Mouse (Mus musculus): ENCODE measurements around the gene Wfdc3. TPM values are rescaled to one million over a fixed set of nuclear protein-coding genes. Genes with fewer than 3 reads are reported as not detected.
"Not testable (repeated sequence)": the region's sequence is repeated elsewhere in the genome, so short reads cannot be mapped to it uniquely, and the experiment has no call there.

The Wfdc3 gene
- polyA plus RNA-seq, 1 experiment from 2014 or later = 0.91 TPM

GRCm38 (mm10) chr2:164716194-164716786 is 29.4 kb downstream of the Wfdc3 start:
- not testable (repeated sequence) for H3K9ac ChIP-seq (ENCODE audit: low read length); H3K9me3 ChIP-seq (ENCODE audit: control insufficient read depth, low read length); H3K36me3 ChIP-seq (ENCODE audit: control insufficient read depth, insufficient read depth, low read length); ATAC-seq (replicated peaks; ENCODE audit: low FRiP score); H3K4me3 ChIP-seq (ENCODE audit: low read depth, low read length); H3K4me1 ChIP-seq (replicated peaks; ENCODE audit: control insufficient read depth, insufficient read depth, low read length); H3K27ac ChIP-seq (ENCODE audit: low read depth, low read length); DNase-seq (ENCODE audit: low spot score); H3K4me2 ChIP-seq (ENCODE audit: low read depth, low read length, severe bottlenecking); H3K27me3 ChIP-seq (ENCODE audit: control insufficient read depth, insufficient read depth, low read length)
- 88% methylated on average over 20 of the region's 23 CpGs for WGBS

GRCm38 (mm10) chr2:164715005-164715404 is 30.7 kb downstream of the Wfdc3 start, which contains the start of gene Spint5:
Gene Spint5 (plus strand): TSS chr2:164715305.
- no peak within 1 kb of the TSS for H3K4me2 ChIP-seq (ENCODE audit: low read depth, low read length, severe bottlenecking)
- WGBS = 78% methylated on average over 6 of the region's 6 CpGs
- H3K4me1 ChIP-seq (replicated peaks; ENCODE audit: control insufficient read depth, insufficient read depth, low read length) = no peaks in the 10 kb centered on the region
- H3K9ac ChIP-seq (ENCODE audit: low read length) = no peak within 1 kb of the TSS
- H3K4me3 ChIP-seq (ENCODE audit: low read depth, low read length) = no peak within 1 kb of the TSS
- DNase-seq (ENCODE audit: low spot score) (no peak), ATAC-seq (replicated peaks; ENCODE audit: low FRiP score) (no peak)
- no peaks in the 10 kb centered on the region for H3K9me3 ChIP-seq (ENCODE audit: control insufficient read depth, low read length)
- no peaks in the 10 kb centered on the region for H3K27me3 ChIP-seq (ENCODE audit: control insufficient read depth, insufficient read depth, low read length)
- no peaks in the 10 kb centered on the region for H3K36me3 ChIP-seq (ENCODE audit: control insufficient read depth, insufficient read depth, low read length)
- H3K27ac ChIP-seq (ENCODE audit: low read depth, low read length) = no peak within 1 kb of the TSS

GRCm38 (mm10) chr2:164705991-164706390 is 39.7 kb downstream of the Wfdc3 start:
- WGBS = 90% methylated on average over 14 of the region's 14 CpGs

GRCm38 (mm10) chr2:164705328-164705727 is 40.4 kb downstream of the Wfdc3 start:
- no peak overlapping the region for H3K27ac ChIP-seq (ENCODE audit: low read depth, low read length)
- no peaks in the 10 kb centered on the region for H3K9me3 ChIP-seq (ENCODE audit: control insufficient read depth, low read length)
- no peaks in the 10 kb centered on the region for H3K4me1 ChIP-seq (replicated peaks; ENCODE audit: control insufficient read depth, insufficient read depth, low read length)
- H3K4me3 ChIP-seq (ENCODE audit: low read depth, low read length) = no peak overlapping the region
- 97% methylated on average over 6 of the region's 6 CpGs for WGBS
- no peaks in the 10 kb centered on the region for H3K27me3 ChIP-seq (ENCODE audit: control insufficient read depth, insufficient read depth, low read length)
- no peak overlapping the region for H3K4me2 ChIP-seq (ENCODE audit: low read depth, low read length, severe bottlenecking)
- DNase-seq (ENCODE audit: low spot score) = no peak
- no peak for ATAC-seq (replicated peaks; ENCODE audit: low FRiP score)
- no peaks in the 10 kb centered on the region for H3K36me3 ChIP-seq (ENCODE audit: control insufficient read depth, insufficient read depth, low read length)
- H3K9ac ChIP-seq (ENCODE audit: low read length) = no peak overlapping the region

More at GRCm38 (mm10) chr2:164705991-164706390, 39.7 kb downstream of the Wfdc3 start:
- H3K9ac ChIP-seq (ENCODE audit: low read length) = no peak overlapping the region
- ATAC-seq (replicated peaks; ENCODE audit: low FRiP score) (no peak), DNase-seq (ENCODE audit: low spot score) (no peak)
- no peaks in the 10 kb centered on the region for H3K27me3 ChIP-seq (ENCODE audit: control insufficient read depth, insufficient read depth, low read length)
- no peak overlapping the region for H3K27ac ChIP-seq (ENCODE audit: low read depth, low read length)
- H3K36me3 ChIP-seq (ENCODE audit: control insufficient read depth, insufficient read depth, low read length) = no peaks in the 10 kb centered on the region
- H3K4me1 ChIP-seq (replicated peaks; ENCODE audit: control insufficient read depth, insufficient read depth, low read length) = no peaks in the 10 kb centered on the region
- no peaks in the 10 kb centered on the region for H3K9me3 ChIP-seq (ENCODE audit: control insufficient read depth, low read length)
- no peak overlapping the region for H3K4me2 ChIP-seq (ENCODE audit: low read depth, low read length, severe bottlenecking)
- H3K4me3 ChIP-seq (ENCODE audit: low read depth, low read length) = no peak overlapping the region

GRCm38 (mm10) chr2:164704235-164704634 is 41.5 kb downstream of the Wfdc3 start:
- Histone ChIP-seq H3K4me1 (replicated peaks; ENCODE audit: control insufficient read depth, insufficient read depth, low read length) (no peaks in the 10 kb centered on the region), H3K27ac (ENCODE audit: low read depth, low read length) (no peak overlapping the region), H3K9me3 (ENCODE audit: control insufficient read depth, low read length) (no peaks in the 10 kb centered on the region), H3K27me3 (ENCODE audit: control insufficient read depth, insufficient read depth, low read length) (no peaks in the 10 kb centered on the region), H3K9ac (ENCODE audit: low read length) (no peak overlapping the region), H3K36me3 (ENCODE audit: control insufficient read depth, insufficient read depth, low read length) (no peaks in the 10 kb centered on the region), H3K4me3 (ENCODE audit: low read depth, low read length) (no peak overlapping the region), H3K4me2 (ENCODE audit: low read depth, low read length, severe bottlenecking) (no peak overlapping the region)
- WGBS = 79% methylated on average over 5 of the region's 5 CpGs
- DNase-seq (ENCODE audit: low spot score) (no peak), ATAC-seq (replicated peaks; ENCODE audit: low FRiP score) (no peak)

- no peak for DNase-seq (ENCODE audit: low spot score)
- ATAC-seq (replicated peaks; ENCODE audit: low FRiP score) = no peak
- Histone ChIP-seq H3K36me3 (ENCODE audit: control insufficient read depth, insufficient read depth, low read length) (no peaks in the 10 kb centered on the region), H3K9ac (ENCODE audit: low read length) (no peak overlapping the region), H3K4me2 (ENCODE audit: low read depth, low read length, severe bottlenecking) (no peak overlapping the region), H3K9me3 (ENCODE audit: control insufficient read depth, low read length) (no peaks in the 10 kb centered on the region), H3K4me1 (replicated peaks; ENCODE audit: control insufficient read depth, insufficient read depth, low read length) (no peaks in the 10 kb centered on the region), H3K4me3 (ENCODE audit: low read depth, low read length) (no peak overlapping the region), H3K27me3 (ENCODE audit: control insufficient read depth, insufficient read depth, low read length) (no peaks in the 10 kb centered on the region), H3K27ac (ENCODE audit: low read depth, low read length) (no peak overlapping the region)
- 90% methylated on average over 5 of the region's 5 CpGs for WGBS
Observed at GRCm38 (mm10) chr2:164701761-164702160, 44.0 kb downstream of the Wfdc3 start.

GRCm38 (mm10) chr2:164700959-164701358 is 44.8 kb downstream of the Wfdc3 start:
- Histone ChIP-seq H3K4me1 (replicated peaks; ENCODE audit: control insufficient read depth, insufficient read depth, low read length) (no peaks in the 10 kb centered on the region), H3K4me3 (ENCODE audit: low read depth, low read length) (no peak overlapping the region), H3K9me3 (ENCODE audit: control insufficient read depth, low read length) (no peaks in the 10 kb centered on the region), H3K27ac (ENCODE audit: low read depth, low read length) (no peak overlapping the region), H3K27me3 (ENCODE audit: control insufficient read depth, insufficient read depth, low read length) (no peaks in the 10 kb centered on the region), H3K4me2 (ENCODE audit: low read depth, low read length, severe bottlenecking) (no peak overlapping the region), H3K36me3 (ENCODE audit: control insufficient read depth, insufficient read depth, low read length) (no peaks in the 10 kb centered on the region), H3K9ac (ENCODE audit: low read length) (no peak overlapping the region)
- DNase-seq (ENCODE audit: low spot score) = no peak
- WGBS = 86% methylated on average over 5 of the region's 5 CpGs
- no peak for ATAC-seq (replicated peaks; ENCODE audit: low FRiP score)

- Histone ChIP-seq H3K27me3 (ENCODE audit: control insufficient read depth, insufficient read depth, low read length) (no peaks in the 10 kb centered on the region), H3K9ac (ENCODE audit: low read length) (no peak within 1 kb of the TSS), H3K36me3 (ENCODE audit: control insufficient read depth, insufficient read depth, low read length) (no peaks in the 10 kb centered on the region), H3K27ac (ENCODE audit: low read depth, low read length) (no peak within 1 kb of the TSS), H3K4me3 (ENCODE audit: low read depth, low read length) (no peak within 1 kb of the TSS), H3K9me3 (ENCODE audit: control insufficient read depth, low read length) (no peaks in the 10 kb centered on the region), H3K4me2 (ENCODE audit: low read depth, low read length, severe bottlenecking) (no peak within 1 kb of the TSS), H3K4me1 (replicated peaks; ENCODE audit: control insufficient read depth, insufficient read depth, low read length) (no peaks in the 10 kb centered on the region)
- DNase-seq (ENCODE audit: low spot score) = no peak
- ATAC-seq (replicated peaks; ENCODE audit: low FRiP score) = no peak
- 79% methylated on average over 4 of the region's 4 CpGs for WGBS
Observed at GRCm38 (mm10) chr2:164698201-164698600, 47.5 kb downstream of the Wfdc3 start, which contains the start of gene Spint4. Gene Spint4 (plus strand): TSS chr2:164698501.

GRCm38 (mm10) chr2:164684807-164685206 is 60.9 kb downstream of the Wfdc3 start, which contains the start of gene Wfdc13:
Gene Wfdc13 (plus strand): TSS chr2:164685107.
- no peaks in the 10 kb centered on the region for H3K27me3 ChIP-seq (ENCODE audit: control insufficient read depth, insufficient read depth, low read length)
- H3K4me2 ChIP-seq (ENCODE audit: low read depth, low read length, severe bottlenecking) = no peak within 1 kb of the TSS
- DNase-seq (ENCODE audit: low spot score) = no peak
- no peak within 1 kb of the TSS for H3K27ac ChIP-seq (ENCODE audit: low read depth, low read length)
- no peak within 1 kb of the TSS for H3K4me3 ChIP-seq (ENCODE audit: low read depth, low read length)
- WGBS = 70% methylated on average over 3 of the region's 3 CpGs
- ATAC-seq (replicated peaks; ENCODE audit: low FRiP score) = no peak
- no peaks in the 10 kb centered on the region for H3K9me3 ChIP-seq (ENCODE audit: control insufficient read depth, low read length)
- no peaks in the 10 kb centered on the region for H3K36me3 ChIP-seq (ENCODE audit: control insufficient read depth, insufficient read depth, low read length)
- no peak within 1 kb of the TSS for H3K9ac ChIP-seq (ENCODE audit: low read length)
- no peaks in the 10 kb centered on the region for H3K4me1 ChIP-seq (replicated peaks; ENCODE audit: control insufficient read depth, insufficient read depth, low read length)

All from forebrain, embryonic 11.5 days (tissue).